Mouse (Mus musculus) CD4-positive helper T cell, adult 2 months (primary cell): ENCODE measurements around the gene Tmem182.

ENCODE experiments used
- DNase-seq: peaks from one replicate; pipeline ENCODE4 v3.0.0-alpha.2; 2012; ENCODE audit warnings: low read depth, missing footprints, low spot score

The Tmem182 gene

GRCm38 (mm10) chr1:40805351-40805750 is at the start of gene Tmem182:
Tmem182 (plus strand) TSS chr1:40805601.
- no peak for DNase-seq

- no peak for DNase-seq
Observed at GRCm38 (mm10) chr1:40759751-40760445, 45.5 kb upstream of the Tmem182 start.

GRCm38 (mm10) chr1:40764042-40764441 is 41.4 kb upstream of the Tmem182 start:
- DNase-seq = no peak

- no peak for DNase-seq
Observed at GRCm38 (mm10) chr1:40764701-40765275, 40.6 kb upstream of the Tmem182 start.

- DNase-seq = no peak
Observed at GRCm38 (mm10) chr1:40765521-40765920, 39.9 kb upstream of the Tmem182 start.

DNA sequence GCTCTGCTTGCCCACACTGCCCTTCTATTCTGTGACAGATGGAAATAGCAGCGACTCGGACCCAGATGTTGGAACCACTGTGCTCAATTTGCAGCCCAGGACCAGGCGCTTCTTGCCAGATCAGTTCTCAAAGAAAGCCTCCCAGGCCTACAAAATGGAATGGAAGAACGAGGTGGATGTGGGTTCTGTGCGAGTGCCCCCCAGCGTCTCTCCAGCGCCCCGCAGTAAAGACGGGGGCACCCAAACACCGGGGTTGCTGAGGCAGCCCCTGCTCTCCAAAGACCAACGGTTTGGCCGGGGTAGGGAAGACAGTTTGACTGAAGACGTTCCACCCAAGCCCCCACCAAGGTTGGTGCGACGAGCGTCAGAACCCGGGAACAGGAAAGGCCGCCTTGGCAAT is 37.8 kb upstream of the Tmem182 start:
- no peak for DNase-seq

- peak; percentile 22 for DNase-seq
Observed at GRCm38 (mm10) chr1:40768606-40769005, 36.8 kb upstream of the Tmem182 start.

DNA sequence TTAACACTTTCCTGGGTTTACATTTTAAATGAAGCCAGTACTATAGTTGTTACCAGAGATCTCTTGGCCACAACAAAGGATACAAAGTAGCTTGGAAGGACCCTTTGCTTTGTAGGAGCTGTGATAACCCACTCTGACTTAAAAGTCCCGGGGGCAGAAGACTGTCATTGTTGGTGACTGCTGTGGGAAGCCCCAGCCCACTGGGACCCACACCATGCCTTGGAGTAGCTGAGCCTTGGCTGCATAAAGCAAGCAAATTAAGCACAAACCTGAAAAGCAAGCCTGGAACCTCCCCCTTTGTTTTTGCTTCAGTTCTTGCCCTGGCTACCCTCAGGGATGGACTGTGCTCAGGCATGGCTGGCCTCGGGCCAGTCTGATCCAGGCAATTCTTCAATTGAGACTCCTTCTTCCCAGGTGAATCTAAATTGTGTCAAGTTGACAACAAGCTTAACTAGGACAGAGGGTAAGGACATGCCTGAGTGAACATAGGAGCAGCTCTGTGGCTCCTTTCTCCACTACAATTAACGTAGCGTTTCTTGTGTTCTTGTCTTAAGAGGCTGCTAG is 36.0 kb upstream of the Tmem182 start:
- no peak for DNase-seq

GRCm38 (mm10) chr1:40771196-40771970 is 34.0 kb upstream of the Tmem182 start:
- DNase-seq = no peak

DNA sequence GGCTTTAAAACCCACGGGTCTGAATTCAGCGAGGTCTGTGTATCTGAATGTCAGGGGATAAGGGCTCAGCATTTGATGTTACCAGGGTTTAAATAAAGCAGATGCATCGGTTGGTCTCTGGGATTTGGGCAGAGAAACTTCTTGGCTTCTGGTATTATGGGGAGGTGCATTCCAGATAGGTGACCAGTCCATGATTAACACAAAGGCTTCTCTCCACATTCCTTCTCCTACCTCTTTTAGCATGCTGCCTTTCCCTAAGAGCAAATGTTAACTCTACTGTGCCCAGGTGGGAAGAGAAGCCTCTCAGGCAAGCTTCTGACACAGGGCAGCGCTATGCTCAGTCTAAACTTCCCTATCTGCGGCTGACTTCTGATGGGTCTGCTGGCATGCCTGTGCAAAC is 32.2 kb upstream of the Tmem182 start:
- no peak for DNase-seq

DNA sequence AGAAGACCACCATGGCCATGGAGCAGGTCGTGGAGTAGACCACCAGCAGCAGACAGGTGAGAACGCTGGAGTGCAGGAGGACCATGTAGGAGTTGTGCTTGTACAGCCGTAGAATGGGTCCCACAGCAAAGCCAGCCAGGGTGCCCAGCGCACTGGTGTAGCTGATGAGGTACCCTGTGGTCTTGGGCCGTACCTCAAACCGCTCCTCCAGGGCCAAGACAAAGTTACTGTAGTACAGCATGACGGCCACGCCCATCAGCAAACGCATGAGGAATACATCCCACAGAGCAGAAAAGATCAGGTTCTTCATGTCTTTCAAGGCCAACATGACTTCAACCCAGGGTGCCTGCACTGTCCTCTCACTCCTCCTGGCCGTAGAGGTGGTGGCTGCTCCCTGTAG is 31.4 kb upstream of the Tmem182 start:
- DNase-seq = no peak

- DNase-seq = no peak
Observed at GRCm38 (mm10) chr1:40776102-40776501, 29.3 kb upstream of the Tmem182 start.

DNA sequence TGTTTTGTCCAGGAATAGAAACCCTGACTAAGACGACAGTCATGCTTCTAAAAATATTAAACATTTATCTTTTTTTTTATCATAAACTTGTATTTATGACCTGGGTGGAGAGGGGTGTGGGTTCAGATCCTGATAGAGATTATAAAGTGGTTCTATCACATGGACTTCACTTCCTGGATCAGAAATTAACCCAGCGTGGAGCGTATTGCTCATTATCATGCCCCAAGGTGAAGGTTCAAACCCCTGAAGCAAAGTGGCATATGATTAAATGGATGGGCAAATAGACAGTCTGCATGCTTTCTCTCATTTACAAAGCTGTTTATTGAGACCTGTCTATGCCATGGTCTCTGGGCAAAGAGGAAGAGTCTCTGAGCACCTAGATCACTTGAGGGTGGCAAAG is 28.6 kb upstream of the Tmem182 start:
- DNase-seq = no peak

DNA sequence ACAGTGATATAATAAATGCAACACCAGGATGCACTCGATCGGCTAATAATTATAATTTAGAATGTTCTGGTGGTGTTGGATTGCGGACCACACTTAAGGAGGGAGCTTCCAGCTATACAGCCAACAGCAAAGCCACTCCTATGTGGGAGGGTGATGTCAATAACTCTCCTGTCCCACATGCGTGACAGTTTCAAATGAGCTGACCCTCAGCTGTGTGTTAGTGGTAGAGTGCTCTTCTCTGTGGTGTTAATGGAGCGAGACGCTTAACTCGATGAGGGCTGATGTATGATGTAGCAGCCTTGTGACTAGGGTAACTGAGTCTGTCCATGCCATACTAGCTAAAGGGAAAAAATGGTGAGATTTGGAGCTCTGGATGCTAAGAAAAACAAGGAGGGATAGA is 22.0 kb upstream of the Tmem182 start:
- DNase-seq = no peak

- DNase-seq = no peak
Observed at GRCm38 (mm10) chr1:40784306-40784705, 21.1 kb upstream of the Tmem182 start.

- no peak for DNase-seq
Observed at GRCm38 (mm10) chr1:40785876-40786445, 19.4 kb upstream of the Tmem182 start.

DNA sequence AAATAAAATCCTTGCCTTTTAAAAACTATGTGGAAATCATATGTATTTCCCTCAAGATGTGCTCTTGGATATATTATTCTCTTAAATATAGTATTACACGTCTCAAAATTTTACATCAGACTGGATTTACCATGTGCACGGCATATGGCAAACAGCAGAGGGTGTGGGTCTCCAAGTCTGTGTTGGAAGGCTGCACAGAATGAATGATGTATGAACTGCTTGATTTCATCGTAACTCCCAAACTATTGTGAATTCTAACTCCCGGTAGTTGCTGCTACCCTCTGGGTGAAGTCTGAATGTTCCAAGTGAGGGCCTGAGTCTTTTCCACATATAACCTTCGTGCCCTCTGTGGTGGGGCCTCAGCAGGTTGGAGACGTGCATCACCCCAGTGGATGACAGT is 16.4 kb upstream of the Tmem182 start:
- no peak for DNase-seq

GRCm38 (mm10) chr1:40789666-40790233 is 15.7 kb upstream of the Tmem182 start:
- DNase-seq = no peak

DNA sequence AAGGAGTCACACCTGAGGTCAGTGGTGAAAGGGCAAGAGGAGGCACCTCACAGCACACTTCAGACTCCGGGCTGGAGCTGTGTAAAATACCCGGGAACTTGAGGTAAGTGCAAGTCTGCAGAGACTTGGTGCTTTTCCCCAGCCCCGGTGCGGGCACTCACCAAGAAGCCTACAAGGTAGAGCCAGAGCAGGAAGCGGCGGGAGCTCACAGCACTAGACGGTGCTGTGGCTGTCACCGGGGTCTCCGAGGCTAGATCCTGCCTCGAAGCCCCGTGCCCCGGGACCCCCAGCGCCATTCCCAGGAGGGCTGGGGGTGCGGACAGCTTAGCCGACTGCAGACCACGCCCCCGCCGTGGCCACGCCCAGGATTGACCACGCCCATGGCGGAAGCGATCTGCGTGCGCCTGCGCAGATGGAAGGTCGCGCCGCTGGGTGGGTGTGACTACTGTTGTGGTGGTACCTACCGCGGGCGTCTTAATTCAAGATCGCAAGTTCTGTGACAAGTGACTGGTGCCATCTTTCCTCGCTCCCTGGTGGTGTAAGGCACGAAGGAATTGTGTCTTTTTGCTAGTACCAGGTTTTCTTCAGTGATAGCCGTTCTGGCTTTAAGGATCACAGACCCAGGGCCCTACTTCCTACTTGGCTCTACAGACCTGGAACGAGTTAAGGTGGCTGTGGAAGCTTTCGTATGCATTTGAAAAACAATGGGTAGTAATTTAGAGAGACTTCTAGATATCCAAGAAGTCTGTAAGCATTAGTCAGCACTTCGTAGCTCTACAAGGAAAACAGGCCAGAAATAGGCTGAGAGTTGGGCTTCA is 14.9 kb upstream of the Tmem182 start, which contains the start of gene Mfsd9:
TSS of gene Mfsd9 (minus strand) at position 364 of the 818 bp plus-strand sequence.
- DNase-seq = peak; percentile 91

GRCm38 (mm10) chr1:40795508-40795907 is 9.9 kb upstream of the Tmem182 start:
- no peak for DNase-seq

GRCm38 (mm10) chr1:40797348-40797747 is 8.1 kb upstream of the Tmem182 start:
- peak; percentile 67 for DNase-seq
